18 mouse cellular contexts compared by ENCODE assay signal in the genomic region with DNA sequence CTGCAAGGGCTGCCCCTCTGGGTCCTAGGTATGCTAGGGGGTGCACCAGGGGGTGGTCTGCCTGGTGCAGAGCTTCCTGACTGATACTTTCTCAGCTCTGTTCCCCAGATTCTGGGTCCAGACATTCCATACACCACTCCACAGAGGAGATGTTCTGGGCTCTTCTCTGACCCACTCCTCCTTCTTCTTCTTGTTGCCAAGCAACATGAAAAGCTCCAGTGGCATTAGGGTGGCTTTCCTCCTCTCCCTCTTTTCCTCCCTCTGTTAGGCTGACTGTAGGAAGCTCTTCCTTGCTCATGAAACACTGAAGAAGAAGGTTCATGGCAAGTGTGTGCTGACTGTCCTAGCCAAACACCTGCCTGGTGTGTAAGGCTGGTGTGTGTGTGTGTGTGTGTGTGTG. TPM values are rescaled to one million over a fixed set of nuclear protein-coding genes. Genes with fewer than 3 reads are reported as not detected.
DNase-seq lines count a peak whose midpoint lies in the region; ATAC-seq and TF ChIP-seq lines count a peak whose summit lies in the region.
"Had no signal": no experiment of that assay in that cellular context is flagged by ENCODE, and none has a peak within 500 bp of the region (broad histone marks: within the 10 kb centered on the region; RNA-seq: fewer than 3 reads in every experiment).

No protein-coding gene starts in this region.

- TF ChIP-seq POLR2A in cortical plate, adult 2 months (IDR thresholded peaks at IDR 0.05; ENCODE audit: extremely low read depth, insufficient read depth, low read length) = no peak

- no peaks in the 10 kb centered on the region for H3K27me3 ChIP-seq in hindbrain, postnatal 0 days (ENCODE audit: insufficient read depth, low read length)
- H3K27me3 ChIP-seq in hindbrain, embryonic 10.5 days (ENCODE audit: insufficient read depth, poor library complexity, severe bottlenecking) = no peaks in the 10 kb centered on the region
- no peaks in the 10 kb centered on the region for H3K27me3 ChIP-seq in lung, embryonic 16.5 days (ENCODE audit: control insufficient read depth, insufficient read depth, low read depth, low read length)
- H3K27me3 ChIP-seq: embryonic facial prominence, embryonic 12.5 days; heart, embryonic 13.5 days; hindbrain, embryonic 13.5 days had no signal

- DNase-seq in hindbrain, postnatal 0 days (ENCODE audit: low spot score) = no peak
- DNase-seq in hindbrain, embryonic 10.5 days (ENCODE audit: low spot score) = no peak
- no peak for DNase-seq in lung, postnatal 36 days
- DNase-seq in spleen, postnatal 10 days (ENCODE audit: low spot score in 2 of 2) = no peak
- DNase-seq: adrenal gland, adult 8-10 months; adrenal gland, postnatal 36 days; cerebellum, adult 11 months; cerebellum, adult 8-10 months; cerebellum, postnatal 14 days; gastrocnemius, postnatal 36 days; heart, postnatal 36 days had no signal

- H3K4me3 ChIP-seq in hindbrain, postnatal 0 days (ENCODE audit: low read length) = no peak overlapping the region
- H3K4me3 ChIP-seq in hindbrain, embryonic 10.5 days = no peak overlapping the region
- no peak overlapping the region for H3K4me3 ChIP-seq in lung, embryonic 16.5 days (ENCODE audit: low read length)
- H3K4me3 ChIP-seq in cortical plate, adult 2 months (ENCODE audit: insufficient read depth, low read length) = no peak overlapping the region
- H3K4me3 ChIP-seq: embryonic facial prominence, embryonic 12.5 days; heart, embryonic 13.5 days; hindbrain, embryonic 13.5 days had no signal

- no peaks in the 10 kb centered on the region for H3K36me3 ChIP-seq in hindbrain, postnatal 0 days (ENCODE audit: insufficient read depth, low read length)
- H3K36me3 ChIP-seq in hindbrain, embryonic 10.5 days = no peaks in the 10 kb centered on the region
- no peaks in the 10 kb centered on the region for H3K36me3 ChIP-seq in lung, embryonic 16.5 days (ENCODE audit: control insufficient read depth, insufficient read depth, low read length)
- H3K36me3 ChIP-seq: embryonic facial prominence, embryonic 12.5 days; heart, embryonic 13.5 days; hindbrain, embryonic 13.5 days had no signal

- no peaks in the 10 kb centered on the region for H3K4me1 ChIP-seq in hindbrain, postnatal 0 days (ENCODE audit: insufficient read depth, low read length)
- peaks cover 13% of the 10 kb centered on the region for H3K4me1 ChIP-seq in hindbrain, embryonic 10.5 days (replicated peaks)
- H3K4me1 ChIP-seq in lung, embryonic 16.5 days (replicated peaks; ENCODE audit: control insufficient read depth, insufficient read depth, low read length) = peaks cover 29% of the 10 kb centered on the region
- peaks cover 33% of the 10 kb centered on the region for H3K4me1 ChIP-seq in cortical plate, adult 2 months (ENCODE audit: control insufficient read depth, insufficient read depth, low read length)
- H3K4me1 ChIP-seq: embryonic facial prominence, embryonic 12.5 days; hindbrain, embryonic 13.5 days had no signal

- TF ChIP-seq CTCF in hindbrain, postnatal 0 days (IDR thresholded peaks at IDR 0.05; ENCODE audit: low read depth) = no peak
- no peak for TF ChIP-seq CTCF in cortical plate, adult 2 months (IDR thresholded peaks at IDR 0.05; ENCODE audit: extremely low read depth, insufficient read depth, low read length)

- H3K27ac ChIP-seq in hindbrain, postnatal 0 days = no peak overlapping the region
- H3K27ac ChIP-seq in hindbrain, embryonic 10.5 days = no peak overlapping the region
- H3K27ac ChIP-seq in lung, embryonic 16.5 days (ENCODE audit: low read length) = peak overlapping the region; percentile 30; the same call in 1 of the 2 replicates
- H3K27ac ChIP-seq in cortical plate, adult 2 months (ENCODE audit: insufficient read depth, low read length) = peak overlapping the region; percentile 31
- H3K27ac ChIP-seq: embryonic facial prominence, embryonic 12.5 days; heart, embryonic 13.5 days; hindbrain, embryonic 13.5 days had no signal

- no peak overlapping the region for H3K9ac ChIP-seq in hindbrain, postnatal 0 days (replicated peaks; ENCODE audit: low read length)
- no peak overlapping the region for H3K9ac ChIP-seq in lung, embryonic 16.5 days (ENCODE audit: low read length)
- H3K9ac ChIP-seq: embryonic facial prominence, embryonic 12.5 days; heart, embryonic 13.5 days; hindbrain, embryonic 13.5 days had no signal

- ATAC-seq in hindbrain, postnatal 0 days = 0 out of 2 replicates have a peak, but pooled peaks have one; percentile 50
- ATAC-seq in lung, embryonic 16.5 days (ENCODE audit: low read depth) = no peak
- ATAC-seq: forebrain, embryonic 16.5 days had no signal

- H3K4me2 ChIP-seq in hindbrain, postnatal 0 days (ENCODE audit: low read depth, low read length) = no peak overlapping the region
- no peak overlapping the region for H3K4me2 ChIP-seq in lung, embryonic 16.5 days (ENCODE audit: low read depth, low read length)
- H3K4me2 ChIP-seq: embryonic facial prominence, embryonic 12.5 days; heart, embryonic 13.5 days; hindbrain, embryonic 13.5 days had no signal

- H3K9me3 ChIP-seq in hindbrain, postnatal 0 days (ENCODE audit: low read length) = no peaks in the 10 kb centered on the region
- no peaks in the 10 kb centered on the region for H3K9me3 ChIP-seq in hindbrain, embryonic 10.5 days
- no peaks in the 10 kb centered on the region for H3K9me3 ChIP-seq in lung, embryonic 16.5 days (ENCODE audit: control insufficient read depth, low read length)
- H3K9me3 ChIP-seq: embryonic facial prominence, embryonic 12.5 days; hindbrain, embryonic 13.5 days had no signal

RNA-seq across cellular contexts. Expression of a gene that starts 35.7 kb away (rescaled TPM):
- total RNA-seq in hindbrain, postnatal 0 days (2014; rRNA removed) = 12.5 and 14.3 TPM in 2 replicates
- polyA plus RNA-seq in hindbrain, postnatal 0 days (2015; fragmentation: Nextera tagmentation; extraction: Ambion mirVana) = 6.5 and 7.0 TPM in 2 replicates
- 0.06 TPM in 1 of 2 replicates, not detected in the other for polyA plus RNA-seq in hindbrain, embryonic 10.5 days (2016; fragmentation: Nextera tagmentation; extraction: Ambion mirVana)
- polyA plus RNA-seq in lung, embryonic 16.5 days (2015; fragmentation: Nextera tagmentation; extraction: Ambion mirVana) = 6.1 and 6.3 TPM in 2 replicates
- polyA plus RNA-seq in cortical plate, adult 2 months (2012; rRNA removed) = 160 and 164 TPM in 2 replicates
- total RNA-seq: common myeloid progenitor, adult 5-6 weeks had no signal

Comparison
In these comparisons a context has a peak if more than half of its experiments do, and no peak if none do; other contexts are left out.
1. H3K27ac ChIP-seq: peak in lung, embryonic 16.5 days (single experiment) and cortical plate, adult 2 months (single experiment); none in hindbrain, postnatal 0 days (single experiment) and hindbrain, embryonic 10.5 days (single experiment).
2. RNA of a gene that starts 35.7 kb away (polyA plus RNA-seq): 160 to 164 TPM in cortical plate, adult 2 months; 6.5 to 7.0 TPM in hindbrain, postnatal 0 days, 6.1 to 6.3 TPM in lung, embryonic 16.5 days and 0.06 TPM in hindbrain, embryonic 10.5 days; every median in the first group is over 10 times any median in the second.